Mouse (Mus musculus) cortical plate, adult 2 months (tissue): ENCODE results near the gene Zdhhc9. TPM values are rescaled to one million over a fixed set of nuclear protein-coding genes. Genes with fewer than 3 reads are reported as not detected.
"Not testable (repeated sequence)": the region's sequence is repeated elsewhere in the genome, so short reads cannot be mapped to it uniquely, and the experiment has no call there.

Experiments used
- H3K27ac ChIP-seq: fragments of 200-500 bp; 2 replicates; pipeline ENCODE4 v1.5.1; 2012; ENCODE audit warnings: low read length, control low read depth, inconsistent platforms; ENCODE audit not compliant: insufficient read depth
- H3K4me1 ChIP-seq: fragments of 200-500 bp; 2 replicates; pipeline ENCODE4 v1.6.1; 2011; ENCODE audit warnings: low read length; ENCODE audit not compliant: control insufficient read depth, insufficient read depth
- H3K4me3 ChIP-seq: fragments of 200-500 bp; 2 replicates; pipeline ENCODE4 v1.5.1; 2011; ENCODE audit warnings: mild to moderate bottlenecking, low read length, control low read depth; ENCODE audit not compliant: insufficient read depth
- CTCF ChIP-seq: fragments of 200-500 bp; IDR thresholded peaks from 2 replicates; pipeline ENCODE4 v1.5.1; 2011; ENCODE audit warnings: mild to moderate bottlenecking, control low read depth, low read length; ENCODE audit not compliant: insufficient read depth; ENCODE audit errors: extremely low read depth
- POLR2A ChIP-seq: fragments of 200-500 bp; IDR thresholded peaks from 2 replicates; pipeline ENCODE4 v1.6.1; 2011; ENCODE audit warnings: mild to moderate bottlenecking, low read length, control low read depth; ENCODE audit not compliant: insufficient read depth; ENCODE audit errors: extremely low read depth
- polyA plus RNA-seq: library from polyadenylated mRNA; depleted of rRNA; stranded (reverse); fragments of >200 nt; gene quantifications from 2 replicates; pipeline ENCODE4 v1.2.3, GENCODE M21; 2012; rRNA removed

The Zdhhc9 gene
- polyA plus RNA-seq = 44.6 and 51.7 TPM in 2 replicates

- H3K27ac ChIP-seq = peak within 1 kb of the TSS; percentile 83
- peak within 1 kb of the TSS; percentile 97 for H3K4me3 ChIP-seq
- peaks cover 1% of the 10 kb centered on the region; the same call in 1 of the 2 replicates for H3K4me1 ChIP-seq
- TF ChIP-seq POLR2A = peak; percentile 56; the same call in 1 of the 2 replicates
- TF ChIP-seq CTCF = no peak
Measured at GRCm38 (mm10) chrX:48208519-48209185, at the start of gene Zdhhc9. Gene Zdhhc9, minus strand, starts transcription at chrX:48208878.

GRCm38 (mm10) chrX:48257011-48257410 is 48.3 kb upstream of the Zdhhc9 start:
- H3K27ac ChIP-seq = no peak overlapping the region
- no peak for TF ChIP-seq POLR2A
- no peak for TF ChIP-seq CTCF

GRCm38 (mm10) chrX:48256468-48257007 is 47.9 kb upstream of the Zdhhc9 start, which contains the start of gene Utp14a:
Gene Utp14a, plus strand, starts transcription at chrX:48256862.
- TF ChIP-seq POLR2A (peak; percentile 79), CTCF (no peak)
- H3K27ac ChIP-seq = peak within 1 kb of the TSS; percentile 4; the same call in 1 of the 2 replicates
- peak within 1 kb of the TSS; percentile 49 for H3K4me3 ChIP-seq
- H3K4me1 ChIP-seq = peaks cover 1% of the 10 kb centered on the region; the same call in 1 of the 2 replicates

More at GRCm38 (mm10) chrX:48257011-48257410, 48.3 kb upstream of the Zdhhc9 start:
- Histone ChIP-seq H3K4me3 (peak overlapping the region; percentile 49), H3K4me1 (peaks cover 1% of the 10 kb centered on the region; the same call in 1 of the 2 replicates)

GRCm38 (mm10) chrX:48255830-48256428 is 47.3 kb upstream of the Zdhhc9 start:
- TF ChIP-seq POLR2A = no peak
- no peak for TF ChIP-seq CTCF
- Histone ChIP-seq H3K27ac (peak overlapping the region; percentile 4; the same call in 1 of the 2 replicates), H3K4me3 (peak overlapping the region; percentile 49), H3K4me1 (peaks cover 1% of the 10 kb centered on the region; the same call in 1 of the 2 replicates)

GRCm38 (mm10) chrX:48234417-48234816 is 25.7 kb upstream of the Zdhhc9 start:
- Histone ChIP-seq H3K4me3 (no peak overlapping the region), H3K4me1 (no peaks in the 10 kb centered on the region), H3K27ac (no peak overlapping the region)
- TF ChIP-seq CTCF = no peak

- TF ChIP-seq CTCF = no peak
- no peak for TF ChIP-seq POLR2A
- Histone ChIP-seq H3K4me3 (no peak overlapping the region), H3K27ac (no peak overlapping the region), H3K4me1 (no peaks in the 10 kb centered on the region)
Measured at GRCm38 (mm10) chrX:48226225-48226624, 17.5 kb upstream of the Zdhhc9 start.

- no peak overlapping the region for H3K4me3 ChIP-seq
- no peaks in the 10 kb centered on the region for H3K4me1 ChIP-seq
- TF ChIP-seq CTCF (no peak), POLR2A (no peak)
- no peak overlapping the region for H3K27ac ChIP-seq
Measured at GRCm38 (mm10) chrX:48222706-48223105, 14.0 kb upstream of the Zdhhc9 start.

- Histone ChIP-seq H3K27ac (no peak overlapping the region), H3K4me3 (no peak overlapping the region), H3K4me1 (no peaks in the 10 kb centered on the region)
- TF ChIP-seq CTCF (no peak), POLR2A (no peak)
Measured at GRCm38 (mm10) chrX:48219468-48219867, 10.8 kb upstream of the Zdhhc9 start.

GRCm38 (mm10) chrX:48209746-48210145 is 1.1 kb upstream of the Zdhhc9 start:
- not testable (repeated sequence) for H3K4me3 ChIP-seq, H3K27ac ChIP-seq, H3K4me1 ChIP-seq

GRCm38 (mm10) chrX:48207761-48208487 is 754 bp downstream of the Zdhhc9 start:
- Histone ChIP-seq H3K4me1 (peaks cover 1% of the 10 kb centered on the region; the same call in 1 of the 2 replicates), H3K4me3 (peak overlapping the region; percentile 97), H3K27ac (peak overlapping the region; percentile 28; the same call in 1 of the 2 replicates)
- TF ChIP-seq CTCF (no peak), POLR2A (no peak)
